Mouse (Mus musculus): ENCODE data around the gene Dhrs9. TPM values are rescaled to one million over a fixed set of nuclear protein-coding genes. Genes with fewer than 3 reads are reported as not detected.

The Dhrs9 gene
- polyA plus RNA-seq (2014; fragmentation: Illumina TruSeq; extraction: RNeasy Lipid Tissue Mini Kit (QIAGEN cat#74804); ENCODE audit: low read depth, low replicate concordance) = 3.5 TPM

DNA sequence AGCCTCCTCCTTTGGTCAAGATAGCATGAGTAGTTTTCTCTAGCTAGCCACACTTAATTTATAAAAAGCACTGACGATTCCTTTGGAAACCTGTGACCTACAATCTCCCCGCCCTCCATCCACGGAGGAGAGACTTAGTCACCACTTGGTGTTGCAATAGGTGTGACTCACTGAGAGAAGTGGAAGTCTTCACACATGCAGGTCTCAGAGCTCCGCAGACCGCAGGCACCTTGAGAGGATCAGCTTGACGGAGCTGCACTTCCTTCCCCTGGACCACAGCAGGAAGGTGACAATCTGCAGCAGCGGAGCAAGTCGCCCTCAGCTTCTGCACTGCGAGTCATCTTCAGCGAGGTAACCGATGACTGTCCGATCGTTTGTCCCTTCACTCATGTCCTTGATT is at the start of gene Dhrs9:
Gene Dhrs9 (plus strand): TSS at position 165 of the 400 bp plus-strand sequence.

DNA sequence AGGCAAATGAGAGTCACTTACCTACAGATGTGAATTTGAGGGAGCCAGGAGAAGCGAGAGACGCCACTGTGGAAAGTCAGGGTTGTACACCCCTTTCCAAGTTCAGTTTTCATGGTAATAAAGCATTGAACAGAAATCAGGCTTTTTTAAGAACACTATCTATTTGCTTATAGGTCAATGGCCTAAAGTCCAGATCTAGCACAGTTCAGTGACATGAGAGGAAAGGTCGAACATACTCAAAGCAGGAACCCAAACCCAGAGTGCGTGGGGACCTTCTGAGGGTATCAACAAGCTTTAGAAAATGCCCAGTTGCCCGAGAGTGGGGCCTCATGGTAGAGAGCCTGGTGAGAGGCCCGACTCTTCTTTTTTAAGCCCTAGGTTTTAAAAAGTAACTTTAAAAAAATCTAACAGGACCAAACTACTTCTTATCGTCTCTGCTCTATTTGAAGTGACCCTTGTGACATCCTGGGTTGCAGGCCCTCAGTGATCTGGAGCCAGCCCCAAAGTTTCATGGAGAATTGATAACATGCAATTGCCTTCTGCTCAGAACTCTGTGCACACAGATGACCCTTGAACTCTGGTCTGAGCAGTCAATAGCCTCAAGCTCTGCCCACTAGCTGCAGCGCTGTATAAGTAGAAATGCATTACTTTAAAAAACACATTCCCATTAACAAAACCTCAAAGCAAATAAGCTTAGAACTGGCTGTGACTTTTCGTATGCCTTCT is 37.6 kb upstream of the Dhrs9 start, which contains the start of gene Abcb11:
Gene Abcb11 (minus strand): TSS at position 121 of the 726 bp plus-strand sequence.

Other genes with a start within 250 kb of the Dhrs9 start
- 20.4 TPM for gene Nostrin, start 244.6 kb upstream of the Dhrs9 start, polyA plus RNA-seq (2014; fragmentation: Illumina TruSeq; extraction: RNeasy Lipid Tissue Mini Kit (QIAGEN cat#74804); ENCODE audit: low read depth, low replicate concordance)
- 20.4 TPM for gene Spc25, start 174.3 kb upstream of the Dhrs9 start, polyA plus RNA-seq (2014; fragmentation: Illumina TruSeq; extraction: RNeasy Lipid Tissue Mini Kit (QIAGEN cat#74804); ENCODE audit: low read depth, low replicate concordance)
- not detected for gene G6pc2, start 169.4 kb upstream of the Dhrs9 start, polyA plus RNA-seq (2014; fragmentation: Illumina TruSeq; extraction: RNeasy Lipid Tissue Mini Kit (QIAGEN cat#74804); ENCODE audit: low read depth, low replicate concordance)
- gene Abcb11, start 37.8 kb upstream of the Dhrs9 start, polyA plus RNA-seq (2014; fragmentation: Illumina TruSeq; extraction: RNeasy Lipid Tissue Mini Kit (QIAGEN cat#74804); ENCODE audit: low read depth, low replicate concordance) = not detected
- gene Lrp2, start 205.6 kb downstream of the Dhrs9 start, polyA plus RNA-seq (2014; fragmentation: Illumina TruSeq; extraction: RNeasy Lipid Tissue Mini Kit (QIAGEN cat#74804); ENCODE audit: low read depth, low replicate concordance) = 0.06 TPM